8 mouse cellular contexts compared by ENCODE assay signal in genomic region chr6:41543411-41544050, GRCm38 (mm10). TPM values are rescaled to one million over a fixed set of nuclear protein-coding genes. Genes with fewer than 3 reads are reported as not detected.
DNase-seq lines count a peak whose midpoint lies in the region; ATAC-seq lines count a peak whose summit lies in the region.

No protein-coding gene starts in this region.

- H3K4me2 ChIP-seq in neural tube, embryonic 14.5 days (ENCODE audit: low read depth, low read length) = peak overlapping the region; percentile 52

- no peaks in the 10 kb centered on the region for H3K36me3 ChIP-seq in neural tube, embryonic 14.5 days (ENCODE audit: control insufficient read depth, insufficient read depth, low read length)

- no peaks in the 10 kb centered on the region for H3K27me3 ChIP-seq in neural tube, embryonic 14.5 days (ENCODE audit: control insufficient read depth, insufficient read depth, low read length)

- ATAC-seq in neural tube, embryonic 14.5 days (ENCODE audit: low read depth) = no peak; the same call in 1 of the 2 replicates

- peak; percentile 13 for DNase-seq in adrenal gland, postnatal 25 days
- DNase-seq in adrenal gland, adult 8-10 months = no peak
- peak; percentile 32 to 40 for DNase-seq in right cerebral cortex, postnatal 10 days (ENCODE audit: low spot score in 2 of 2)
- DNase-seq in right cerebral cortex, adult 2 months (ENCODE audit: low spot score in 2 of 2) = no peak
- peak; percentile 19 for DNase-seq in left cerebral cortex, postnatal 4 days
- no peak for DNase-seq in frontal cortex, postnatal 10 days (ENCODE audit: low spot score in 2 of 2)
- no peak for DNase-seq in frontal cortex, postnatal 36 days (ENCODE audit: low spot score in 2 of 2)

- intact Hi-C loops in left cerebral cortex, postnatal 4 days (cut with DNase I) = no loop called here

- H3K9me3 ChIP-seq in neural tube, embryonic 14.5 days (ENCODE audit: control insufficient read depth, low read length) = no peaks in the 10 kb centered on the region

- WGBS in neural tube, embryonic 14.5 days = 10% methylated on average over 28 of the region's 28 CpGs

- 0 out of 2 replicates have a peak overlapping the region, but pooled peaks have one; percentile 21 for H3K9ac ChIP-seq in neural tube, embryonic 14.5 days (replicated peaks; ENCODE audit: low read depth, low read length)

- no peaks in the 10 kb centered on the region for H3K4me1 ChIP-seq in neural tube, embryonic 14.5 days (ENCODE audit: control insufficient read depth, insufficient read depth, low read length)

- H3K4me3 ChIP-seq in neural tube, embryonic 14.5 days (ENCODE audit: low read depth, low read length) = peak overlapping the region; percentile 27

- H3K27ac ChIP-seq in neural tube, embryonic 14.5 days (ENCODE audit: low read depth, low read length) = no peak overlapping the region

RNA-seq across cellular contexts. Expression of gene Prss2, which starts 21.9 kb away (rescaled TPM):
- total RNA-seq in adrenal gland, postnatal 25 days (2021) = not detected in 2 replicates
- total RNA-seq in adrenal gland, adult 8-10 months (2022) = not detected
- not detected for total RNA-seq in left cerebral cortex, postnatal 4 days (2021)
- not detected in 2 replicates for polyA plus RNA-seq in neural tube, embryonic 14.5 days (2014; fragmentation: Nextera tagmentation; extraction: Ambion mirVana)

Comparison
In these comparisons a context has a peak if more than half of its experiments do, and no peak if none do; other contexts are left out.
1. DNase-seq: peak in adrenal gland, postnatal 25 days (single experiment), right cerebral cortex, postnatal 10 days (2 of 2) and left cerebral cortex, postnatal 4 days (single experiment); none in adrenal gland, adult 8-10 months (single experiment), right cerebral cortex, adult 2 months (0 of 2), frontal cortex, postnatal 10 days (0 of 2) and frontal cortex, postnatal 36 days (0 of 2).